Mouse (Mus musculus) bone marrow, adult 2 months (tissue): Measurements from ENCODE around the gene Pam16. TPM values are rescaled to one million over a fixed set of nuclear protein-coding genes. Genes with fewer than 3 reads are reported as not detected.

Experiments
- H3K27ac ChIP-seq: fragments of 200-500 bp; 2 replicates; pipeline ENCODE4 v1.5.1; 2012; ENCODE audit warnings: low read depth, mild to moderate bottlenecking, control low read depth, inconsistent platforms, low read length; ENCODE audit not compliant: control insufficient read depth, poor library complexity, insufficient read depth
- H3K4me1 ChIP-seq: fragments of 200-500 bp; 2 replicates; pipeline ENCODE4 v1.6.1; 2011; ENCODE audit warnings: low read length; ENCODE audit not compliant: control insufficient read depth, insufficient read depth
- H3K4me3 ChIP-seq: fragments of 200-500 bp; replicated peaks from 2 replicates; pipeline ENCODE3; 2011; ENCODE audit warnings: mild to moderate bottlenecking, low read depth, low read length, control low read depth; ENCODE audit not compliant: control insufficient read depth
- CTCF ChIP-seq: fragments of 200-500 bp; IDR thresholded peaks from 2 replicates; pipeline ENCODE4 v1.5.1; 2011; ENCODE audit warnings: low read length, control low read depth; ENCODE audit not compliant: control insufficient read depth, insufficient read depth
- POLR2A ChIP-seq: fragments of 200-500 bp; IDR thresholded peaks from 2 replicates; pipeline ENCODE4 v1.6.1; 2011; ENCODE audit warnings: low read depth, mild to moderate bottlenecking, control low read depth, low read length, borderline replicate concordance; ENCODE audit not compliant: control insufficient read depth
- WGBS: fragments of 180-500 bp; shearing (Covaris S2); methylation state at CpG from one replicate; pipeline ENCODE4 v1.1.7; 2018; 5-methylcytosine and 5-hydroxymethylcytosine counted together
- polyA plus RNA-seq: library from polyadenylated mRNA; stranded (reverse); fragments of >200 nt; gene quantifications from 2 replicates; pipeline ENCODE4 v1.2.4, GENCODE M21; 2011; ENCODE audit warnings: low replicate concordance; ENCODE audit not compliant: missing spikeins, insufficient read depth, insufficient read length

Gene Pam16
- polyA plus RNA-seq, 1 experiment, result 52.5 TPM

GRCm38 (mm10) chr16:4649211-4649610 lies 24.4 kb upstream of the Pam16 start:
- no peak for TF ChIP-seq CTCF
- no peak for TF ChIP-seq POLR2A
- 87% methylated on average over 5 of the region's 5 CpGs for WGBS
- Histone ChIP-seq H3K27ac (no peak overlapping the region), H3K4me1 (no peaks in the 10 kb centered on the region), H3K4me3 (no peak overlapping the region)

- TF ChIP-seq CTCF, result no peak
- no peak for TF ChIP-seq POLR2A
- 91% methylated on average over 28 of the region's 28 CpGs for WGBS
- H3K4me1 ChIP-seq, result no peaks in the 10 kb centered on the region
- H3K27ac ChIP-seq, result no peak overlapping the region
- H3K4me3 ChIP-seq, result no peak overlapping the region
Observed at GRCm38 (mm10) chr16:4648416-4649023, 23.7 kb upstream of the Pam16 start.

GRCm38 (mm10) chr16:4647651-4648141 lies 22.9 kb upstream of the Pam16 start:
- no peak overlapping the region for H3K4me3 ChIP-seq
- no peak overlapping the region for H3K27ac ChIP-seq
- WGBS, result 87% methylated on average over 13 of the region's 13 CpGs
- TF ChIP-seq CTCF, result no peak
- no peak for TF ChIP-seq POLR2A
- no peaks in the 10 kb centered on the region for H3K4me1 ChIP-seq

- TF ChIP-seq CTCF (no peak), POLR2A (no peak)
- H3K4me3 ChIP-seq, result no peak overlapping the region
- no peak overlapping the region for H3K27ac ChIP-seq
- H3K4me1 ChIP-seq, result no peaks in the 10 kb centered on the region
- WGBS, result 91% methylated on average over 4 of the region's 4 CpGs
Observed at GRCm38 (mm10) chr16:4646831-4647230, 22.0 kb upstream of the Pam16 start.

- TF ChIP-seq CTCF (no peak), POLR2A (no peak)
- 78% methylated on average over 4 of the region's 4 CpGs for WGBS
- peaks cover 1% of the 10 kb centered on the region for H3K4me1 ChIP-seq
- H3K27ac ChIP-seq, result no peak overlapping the region
- H3K4me3 ChIP-seq, result no peak overlapping the region
Observed at GRCm38 (mm10) chr16:4645867-4646266, 21.1 kb upstream of the Pam16 start.

- peaks cover 3% of the 10 kb centered on the region for H3K4me1 ChIP-seq
- H3K4me3 ChIP-seq, result no peak overlapping the region
- no peak for TF ChIP-seq CTCF
- no peak for TF ChIP-seq POLR2A
- no peak overlapping the region for H3K27ac ChIP-seq
- WGBS, result 77% methylated on average over 11 of the region's 11 CpGs
Observed at GRCm38 (mm10) chr16:4643670-4644419, 19.1 kb upstream of the Pam16 start.

- TF ChIP-seq POLR2A (no peak), CTCF (no peak)
- 90% methylated on average over 6 of the region's 6 CpGs for whole genome bisulfite sequencing
- no peak overlapping the region for H3K4me3 ChIP-seq
- no peak overlapping the region for H3K27ac ChIP-seq
- peaks cover 3% of the 10 kb centered on the region for H3K4me1 ChIP-seq
Observed at GRCm38 (mm10) chr16:4642937-4643336, 18.1 kb upstream of the Pam16 start.

- no peak overlapping the region for H3K4me3 ChIP-seq
- 79% methylated on average over 13 of the region's 13 CpGs for WGBS
- H3K4me1 ChIP-seq, result peaks cover 3% of the 10 kb centered on the region
- no peak overlapping the region for H3K27ac ChIP-seq
- TF ChIP-seq CTCF, result no peak
- no peak for TF ChIP-seq POLR2A
Observed at GRCm38 (mm10) chr16:4642190-4642589, 17.4 kb upstream of the Pam16 start.
